Mouse (Mus musculus) hindbrain, embryonic 12.5 days (tissue): ENCODE data around the gene Atp4a. TPM values are rescaled to one million over a fixed set of nuclear protein-coding genes. Genes with fewer than 3 reads are reported as not detected.
"Not testable (repeated sequence)": the region's sequence is repeated elsewhere in the genome, so short reads cannot be mapped to it uniquely, and the experiment has no call there.

ENCODE experiments used
- ATAC-seq: fragments of 200-750 bp; cut with Nextera tagmentation; 2 replicates; pipeline ENCODE4 v1.8.0; 2017; ENCODE audit warnings: moderate TSS enrichment; ENCODE audit not compliant: low FRiP score
- H3K27ac ChIP-seq: fragments of 300-500 bp; sonication (generic); 2 replicates; pipeline ENCODE4 v1.5.1; 2016; ENCODE audit warnings: mild to moderate bottlenecking
- H3K27me3 ChIP-seq: fragments of 300-500 bp; sonication (generic); 2 replicates; pipeline ENCODE4 v1.6.1; 2016; ENCODE audit warnings: mild to moderate bottlenecking
- H3K36me3 ChIP-seq: fragments of 300-500 bp; sonication (generic); 2 replicates; pipeline ENCODE4 v1.6.1; 2016; ENCODE audit warnings: mild to moderate bottlenecking
- H3K4me1 ChIP-seq: fragments of 300-500 bp; sonication (generic); 2 replicates; pipeline ENCODE4 v1.6.1; 2016
- H3K4me2 ChIP-seq: fragments of 300-500 bp; sonication (generic); replicated peaks from 2 replicates; pipeline ENCODE4 v1.6.1; 2016; ENCODE audit warnings: mild to moderate bottlenecking
- H3K4me3 ChIP-seq: fragments of 300-500 bp; sonication (generic); 2 replicates; pipeline ENCODE4 v1.5.1; 2016; ENCODE audit warnings: mild to moderate bottlenecking
- H3K9ac ChIP-seq: fragments of 300-500 bp; sonication (generic); 2 replicates; pipeline ENCODE4 v1.6.1; 2016; ENCODE audit warnings: mild to moderate bottlenecking, moderate library complexity
- H3K9me3 ChIP-seq: fragments of 300-500 bp; sonication (generic); replicated peaks from 2 replicates; pipeline ENCODE4 v1.6.1; 2016; ENCODE audit warnings: mild to moderate bottlenecking
- WGBS: fragments of 180-500 bp; shearing (Covaris S2); methylation state at CpG from one replicate; pipeline ENCODE4 v1.1.7; 2016; 5-methylcytosine and 5-hydroxymethylcytosine counted together
- polyA plus RNA-seq: library from polyadenylated mRNA; unstranded; fragments of >200 nt; fragmentation: Nextera tagmentation; extraction: Ambion mirVana; gene quantifications from 2 replicates; pipeline ENCODE4 v1.2.1, GENCODE M21; 2016

Gene Atp4a
- polyA plus RNA-seq, 1 experiment from 2014 or later, result 1.3 TPM

- no peaks in the 10 kb centered on the region for H3K9me3 ChIP-seq
- no peaks in the 10 kb centered on the region for H3K4me1 ChIP-seq
- no peak overlapping the region for H3K4me3 ChIP-seq
- peaks cover 5% of the 10 kb centered on the region; the same call in 1 of the 2 replicates for H3K27me3 ChIP-seq
- no peak overlapping the region for H3K4me2 ChIP-seq
- no peaks in the 10 kb centered on the region for H3K36me3 ChIP-seq
- WGBS, result 95% methylated on average over 1 of the region's 1 CpGs
- no peak overlapping the region for H3K27ac ChIP-seq
- ATAC-seq, result no peak
- no peak overlapping the region for H3K9ac ChIP-seq
These were observed 4.6 kb upstream of the Atp4a start for GRCm38 (mm10) chr7:30707441-30707840.

DNA sequence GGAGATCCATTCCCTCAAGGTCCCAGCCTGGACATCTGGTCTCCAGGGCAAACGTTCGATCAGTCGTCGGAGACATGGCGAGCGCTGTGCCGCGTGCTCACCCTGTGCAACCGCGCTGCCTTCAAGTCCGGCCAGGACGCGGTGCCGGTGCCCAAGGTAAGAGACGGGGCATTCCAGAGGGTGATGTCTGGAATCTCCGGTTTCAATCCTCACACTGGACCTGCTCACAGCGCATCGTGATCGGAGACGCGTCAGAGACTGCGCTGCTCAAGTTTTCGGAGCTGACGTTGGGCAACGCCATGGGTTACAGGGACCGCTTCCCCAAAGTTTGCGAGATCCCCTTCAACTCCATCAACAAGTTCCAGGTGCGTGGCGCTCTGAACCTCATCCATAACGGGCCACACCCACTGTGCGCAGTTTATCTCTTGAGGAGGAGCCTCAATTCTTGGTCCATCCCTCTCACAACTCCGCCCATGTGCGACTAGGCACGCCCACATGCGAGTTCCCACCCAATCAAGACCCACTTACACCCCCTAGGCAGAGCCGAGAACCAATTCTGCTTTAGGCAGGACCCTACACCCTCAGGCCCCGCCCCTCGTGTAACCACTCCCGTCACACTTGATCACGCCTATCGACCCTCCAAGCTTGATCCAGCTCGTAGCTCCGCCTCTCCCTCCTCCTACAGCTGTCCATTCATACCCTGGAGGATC, 5.2 kb downstream of the Atp4a start:
- no peak overlapping the region for H3K27ac ChIP-seq
- H3K9ac ChIP-seq, result peak overlapping the region; percentile 27; the same call in 1 of the 2 replicates
- H3K4me1 ChIP-seq, result peaks cover 13% of the 10 kb centered on the region
- H3K4me2 ChIP-seq, result peak overlapping the region; percentile 53
- WGBS, result 2% methylated on average over 43 of the region's 43 CpGs
- H3K27me3 ChIP-seq, result peaks cover 52% of the 10 kb centered on the region
- no peaks in the 10 kb centered on the region for H3K9me3 ChIP-seq
- H3K36me3 ChIP-seq, result no peaks in the 10 kb centered on the region
- peak; percentile 90 for ATAC-seq
- peak overlapping the region; percentile 29 for H3K4me3 ChIP-seq

DNA sequence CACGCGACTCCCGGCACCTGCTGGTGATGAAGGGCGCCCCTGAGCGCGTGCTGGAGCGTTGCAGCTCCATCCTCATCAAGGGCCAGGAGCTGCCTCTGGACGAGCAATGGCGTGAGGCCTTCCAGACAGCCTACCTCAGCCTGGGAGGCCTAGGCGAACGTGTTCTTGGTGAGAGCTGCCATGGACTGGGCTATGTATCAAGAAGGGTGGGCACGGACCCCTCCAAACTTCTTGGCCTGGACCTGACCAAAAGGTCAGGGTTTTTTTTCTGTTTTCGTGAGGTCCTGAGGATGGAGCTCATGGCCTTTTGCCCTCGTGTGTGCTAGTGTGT, 5.7 kb downstream of the Atp4a start:
- Histone ChIP-seq H3K36me3 (no peaks in the 10 kb centered on the region), H3K27ac (no peak overlapping the region), H3K4me1 (peaks cover 13% of the 10 kb centered on the region), H3K9me3 (no peaks in the 10 kb centered on the region), H3K27me3 (peaks cover 49% of the 10 kb centered on the region), H3K4me2 (peak overlapping the region; percentile 53), H3K9ac (peak overlapping the region; percentile 27; the same call in 1 of the 2 replicates), H3K4me3 (peak overlapping the region; percentile 29)
- WGBS, result 12% methylated on average over 14 of the region's 14 CpGs
- ATAC-seq, result no peak; the same call in 1 of the 2 replicates

GRCm38 (mm10) chr7:30719669-30720068, 7.7 kb downstream of the Atp4a start:
- Histone ChIP-seq H3K4me2 (no peak overlapping the region), H3K36me3 (no peaks in the 10 kb centered on the region), H3K27ac (no peak overlapping the region), H3K27me3 (peaks cover 48% of the 10 kb centered on the region), H3K9ac (no peak overlapping the region), H3K4me3 (no peak overlapping the region), H3K4me1 (peaks cover 13% of the 10 kb centered on the region), H3K9me3 (no peaks in the 10 kb centered on the region)
- no peak for ATAC-seq
- WGBS, result 92% methylated on average over 5 of the region's 5 CpGs

DNA sequence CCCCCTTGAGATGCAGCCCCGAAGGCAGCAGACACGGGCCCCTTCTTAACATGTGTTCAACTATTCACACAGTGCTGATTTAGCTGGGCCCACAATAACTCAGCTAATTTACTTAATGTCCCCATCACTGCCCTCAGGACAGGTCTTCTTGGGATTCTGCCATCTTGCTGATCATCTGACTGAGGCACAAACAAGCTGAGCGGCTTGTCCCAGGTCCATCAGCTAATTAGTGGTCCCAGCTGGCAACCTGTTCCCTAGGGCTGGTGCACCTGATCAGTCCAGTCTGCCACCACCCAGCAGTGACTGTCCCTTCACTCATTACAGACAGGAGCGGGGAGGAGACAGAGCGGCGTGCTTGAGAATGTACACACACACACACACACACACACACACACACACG, 9.3 kb downstream of the Atp4a start:
- ATAC-seq, result no peak
- no peaks in the 10 kb centered on the region for H3K9me3 ChIP-seq
- no peak overlapping the region for H3K4me2 ChIP-seq
- 65% methylated on average over 7 of the region's 7 CpGs for WGBS
- no peak overlapping the region for H3K27ac ChIP-seq
- H3K36me3 ChIP-seq, result peaks cover 5% of the 10 kb centered on the region; the same call in 1 of the 2 replicates
- H3K9ac ChIP-seq, result no peak overlapping the region
- peaks cover 32% of the 10 kb centered on the region; the same call in 1 of the 2 replicates for H3K27me3 ChIP-seq
- H3K4me3 ChIP-seq, result no peak overlapping the region
- peaks cover 13% of the 10 kb centered on the region for H3K4me1 ChIP-seq

- peaks cover 11% of the 10 kb centered on the region; the same call in 1 of the 2 replicates for H3K27me3 ChIP-seq
- peaks cover 18% of the 10 kb centered on the region; the same call in 1 of the 2 replicates for H3K36me3 ChIP-seq
- H3K4me2 ChIP-seq, result no peak overlapping the region
- no peaks in the 10 kb centered on the region for H3K9me3 ChIP-seq
- no peak overlapping the region for H3K27ac ChIP-seq
- no peak overlapping the region for H3K9ac ChIP-seq
- ATAC-seq, result no peak
- 72% methylated on average over 6 of the region's 6 CpGs for WGBS
- peaks cover 11% of the 10 kb centered on the region for H3K4me1 ChIP-seq
- H3K4me3 ChIP-seq, result no peak overlapping the region
These were observed 11.4 kb downstream of the Atp4a start for GRCm38 (mm10) chr7:30723274-30723953.

DNA sequence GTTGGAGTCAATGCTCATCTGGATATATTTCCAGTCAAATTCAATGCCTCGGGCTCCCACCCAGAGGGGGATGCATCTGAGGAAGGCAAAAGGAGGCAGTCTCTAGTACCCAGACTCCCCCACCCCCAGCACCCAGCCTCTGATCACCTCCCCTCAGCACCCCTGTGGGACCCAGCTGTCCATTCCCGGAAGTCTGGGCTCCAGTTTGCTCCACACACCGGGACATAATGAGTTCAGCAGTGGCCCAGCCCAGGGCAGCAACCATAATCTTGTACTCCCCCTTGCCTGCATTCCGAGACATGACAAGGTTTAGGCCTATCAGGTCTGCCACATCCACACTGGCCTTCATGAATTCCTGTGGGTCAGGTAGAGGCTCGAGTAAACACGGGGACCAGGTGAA, 16.2 kb downstream of the Atp4a start:
- H3K36me3 ChIP-seq, result peaks cover 31% of the 10 kb centered on the region
- peaks cover 28% of the 10 kb centered on the region for H3K4me1 ChIP-seq
- peak overlapping the region; percentile 63 for H3K4me3 ChIP-seq
- H3K27ac ChIP-seq, result no peak overlapping the region
- peak overlapping the region; percentile 71 for H3K4me2 ChIP-seq
- no peak for ATAC-seq
- H3K9me3 ChIP-seq, result no peaks in the 10 kb centered on the region
- H3K27me3 ChIP-seq, result no peaks in the 10 kb centered on the region
- 91% methylated on average over 6 of the region's 6 CpGs for WGBS
- peak overlapping the region; percentile 83; the same call in 1 of the 2 replicates for H3K9ac ChIP-seq

GRCm38 (mm10) chr7:30728739-30729395, 16.9 kb downstream of the Atp4a start:
- peak; percentile 55 for ATAC-seq

GRCm38 (mm10) chr7:30729396-30730063, 17.5 kb downstream of the Atp4a start, which contains the start of gene Tmem147:
Gene Tmem147, minus strand, starts transcription at chr7:30729540.
- under 1% methylated on average over 60 of the region's 60 CpGs for WGBS
- Histone ChIP-seq H3K9me3 (no peaks in the 10 kb centered on the region), H3K4me2 (peak within 1 kb of the TSS; percentile 71), H3K27ac (peak within 1 kb of the TSS; percentile 94), H3K4me3 (peak within 1 kb of the TSS; percentile 63), H3K4me1 (peaks cover 28% of the 10 kb centered on the region), H3K36me3 (peaks cover 45% of the 10 kb centered on the region), H3K27me3 (no peaks in the 10 kb centered on the region), H3K9ac (peak within 1 kb of the TSS; percentile 83)
- ATAC-seq, result peak; percentile 97

More at GRCm38 (mm10) chr7:30728739-30729395, 16.9 kb downstream of the Atp4a start:
- H3K4me2 ChIP-seq, result peak overlapping the region; percentile 71
- H3K36me3 ChIP-seq, result peaks cover 38% of the 10 kb centered on the region
- H3K4me3 ChIP-seq, result peak overlapping the region; percentile 63
- H3K4me1 ChIP-seq, result peaks cover 28% of the 10 kb centered on the region
- no peaks in the 10 kb centered on the region for H3K27me3 ChIP-seq
- 8% methylated on average over 26 of the region's 26 CpGs for WGBS
- peak overlapping the region; percentile 83 for H3K9ac ChIP-seq
- peak overlapping the region; percentile 94 for H3K27ac ChIP-seq
- no peaks in the 10 kb centered on the region for H3K9me3 ChIP-seq

GRCm38 (mm10) chr7:30730064-30730722, 18.2 kb downstream of the Atp4a start:
- peak overlapping the region; percentile 83 for H3K9ac ChIP-seq
- 13% methylated on average over 17 of the region's 22 CpGs for WGBS
- peaks cover 49% of the 10 kb centered on the region for H3K36me3 ChIP-seq
- peak overlapping the region; percentile 71 for H3K4me2 ChIP-seq
- not testable (repeated sequence) for H3K9me3 ChIP-seq, ATAC-seq, H3K27me3 ChIP-seq
- H3K27ac ChIP-seq, result peak overlapping the region; percentile 94
- H3K4me3 ChIP-seq, result peak overlapping the region; percentile 63
- H3K4me1 ChIP-seq, result peaks cover 28% of the 10 kb centered on the region

- Histone ChIP-seq H3K4me2 (no peak overlapping the region), H3K9me3 (no peaks in the 10 kb centered on the region), H3K27me3 (no peaks in the 10 kb centered on the region), H3K27ac (no peak overlapping the region), H3K9ac (no peak overlapping the region), H3K4me3 (no peak overlapping the region), H3K36me3 (peaks cover 70% of the 10 kb centered on the region), H3K4me1 (peaks cover 7% of the 10 kb centered on the region)
- 86% methylated on average over 3 of the region's 3 CpGs for WGBS
- no peak for ATAC-seq
These were observed 24.2 kb downstream of the Atp4a start for GRCm38 (mm10) chr7:30736211-30736610.
